Mouse (Mus musculus): ENCODE results near the gene Elavl1. TPM values are rescaled to one million over a fixed set of nuclear protein-coding genes. Genes with fewer than 3 reads are reported as not detected.

The Elavl1 gene
- polyA plus RNA-seq, 1 experiment from 2014 or later, result 283 TPM

- no peaks in the 10 kb centered on the region for H3K9me3 ChIP-seq
- peak within 1 kb of the TSS; percentile 79 for H3K4me3 ChIP-seq
- peak within 1 kb of the TSS; percentile 91 for H3K27ac ChIP-seq
- H3K9ac ChIP-seq, result peak within 1 kb of the TSS; percentile 88
- WGBS, result under 1% methylated on average over 69 of the region's 69 CpGs
- no peaks in the 10 kb centered on the region for H3K27me3 ChIP-seq
- peaks cover 43% of the 10 kb centered on the region for H3K36me3 ChIP-seq
- peaks cover 55% of the 10 kb centered on the region for H3K4me1 ChIP-seq
- peak within 1 kb of the TSS; percentile 83 for H3K4me2 ChIP-seq (replicated peaks)
- ATAC-seq (ENCODE audit: low FRiP score, low read depth), result peak; percentile 90
Measured at GRCm38 (mm10) chr8:4252934-4253841, 72.0 kb downstream of the Elavl1 start, which contains the start of gene Snapc2. Gene Snapc2 (plus strand): TSS chr8:4253080.

- Histone ChIP-seq H3K9me3 (no peaks in the 10 kb centered on the region), H3K27ac (0 out of 2 replicates have a peak overlapping the region, but pooled peaks have one; percentile 91), H3K4me2 (replicated peaks) (peak overlapping the region; percentile 83), H3K27me3 (no peaks in the 10 kb centered on the region), H3K9ac (peak overlapping the region; percentile 88), H3K4me3 (peak overlapping the region; percentile 79), H3K36me3 (peaks cover 52% of the 10 kb centered on the region), H3K4me1 (peaks cover 47% of the 10 kb centered on the region)
- 43% methylated on average over 8 of the region's 8 CpGs for WGBS
- no peak for ATAC-seq (ENCODE audit: low FRiP score, low read depth)
Measured at GRCm38 (mm10) chr8:4252116-4252760, 73.0 kb downstream of the Elavl1 start.

- peak; percentile 2; the same call in 1 of the 2 replicates for ATAC-seq (ENCODE audit: low FRiP score, low read depth)
Measured at GRCm38 (mm10) chr8:4250306-4250970, 74.8 kb downstream of the Elavl1 start.

GRCm38 (mm10) chr8:4249213-4249612, 76.0 kb downstream of the Elavl1 start:
- H3K9me3 ChIP-seq, result no peaks in the 10 kb centered on the region
- H3K36me3 ChIP-seq, result peaks cover 53% of the 10 kb centered on the region
- no peaks in the 10 kb centered on the region for H3K27me3 ChIP-seq
- H3K4me1 ChIP-seq, result peaks cover 34% of the 10 kb centered on the region
- peak overlapping the region; percentile 52; the same call in 1 of the 2 replicates for H3K9ac ChIP-seq
- H3K27ac ChIP-seq, result peak overlapping the region; percentile 7; the same call in 1 of the 2 replicates
- no peak for ATAC-seq (ENCODE audit: low FRiP score, low read depth)
- peak overlapping the region; percentile 28 for H3K4me2 ChIP-seq (replicated peaks)
- 12% methylated on average over 29 of the region's 29 CpGs for WGBS
- no peak overlapping the region for H3K4me3 ChIP-seq

More at GRCm38 (mm10) chr8:4250306-4250970, 74.8 kb downstream of the Elavl1 start:
- 37% methylated on average over 26 of the region's 26 CpGs for WGBS
- no peaks in the 10 kb centered on the region for H3K9me3 ChIP-seq
- no peak overlapping the region for H3K4me2 ChIP-seq (replicated peaks)
- H3K9ac ChIP-seq, result no peak overlapping the region
- peaks cover 53% of the 10 kb centered on the region for H3K36me3 ChIP-seq
- H3K4me1 ChIP-seq, result peaks cover 40% of the 10 kb centered on the region
- H3K27me3 ChIP-seq, result no peaks in the 10 kb centered on the region
- H3K27ac ChIP-seq, result no peak overlapping the region
- H3K4me3 ChIP-seq, result no peak overlapping the region

- Histone ChIP-seq H3K4me3 (no peak within 1 kb of the TSS), H3K27ac (peak within 1 kb of the TSS; percentile 7; the same call in 1 of the 2 replicates), H3K9me3 (no peaks in the 10 kb centered on the region), H3K36me3 (peaks cover 64% of the 10 kb centered on the region), H3K4me1 (peaks cover 27% of the 10 kb centered on the region), H3K4me2 (replicated peaks) (peak within 1 kb of the TSS; percentile 28), H3K9ac (peak within 1 kb of the TSS; percentile 52), H3K27me3 (no peaks in the 10 kb centered on the region)
- WGBS, result 85% methylated on average over 15 of the region's 15 CpGs
- ATAC-seq (ENCODE audit: low FRiP score, low read depth), result no peak
Measured at GRCm38 (mm10) chr8:4247951-4248540, 77.2 kb downstream of the Elavl1 start, which contains the start of gene Tgfbr3l. Gene Tgfbr3l (plus strand): TSS chr8:4248214.

- Histone ChIP-seq H3K27ac (no peak overlapping the region), H3K4me3 (no peak overlapping the region), H3K4me1 (peaks cover 23% of the 10 kb centered on the region), H3K9ac (no peak overlapping the region), H3K27me3 (no peaks in the 10 kb centered on the region), H3K4me2 (replicated peaks) (no peak overlapping the region), H3K9me3 (no peaks in the 10 kb centered on the region), H3K36me3 (peaks cover 72% of the 10 kb centered on the region)
- 95% methylated on average over 8 of the region's 8 CpGs for WGBS
- no peak for ATAC-seq (ENCODE audit: low FRiP score, low read depth)
Measured at GRCm38 (mm10) chr8:4247241-4247640, 78.0 kb downstream of the Elavl1 start.

- Histone ChIP-seq H3K9me3 (no peaks in the 10 kb centered on the region), H3K27ac (no peak overlapping the region), H3K4me2 (replicated peaks) (no peak overlapping the region), H3K4me3 (no peak overlapping the region), H3K36me3 (peaks cover 85% of the 10 kb centered on the region), H3K27me3 (no peaks in the 10 kb centered on the region), H3K4me1 (peaks cover 26% of the 10 kb centered on the region), H3K9ac (peak overlapping the region; percentile 25; the same call in 1 of the 2 replicates)
- 88% methylated on average over 13 of the region's 13 CpGs for whole genome bisulfite sequencing
- ATAC-seq (ENCODE audit: low FRiP score, low read depth), result no peak
Measured at GRCm38 (mm10) chr8:4245737-4246136, 79.5 kb downstream of the Elavl1 start.

GRCm38 (mm10) chr8:4245061-4245460, 80.2 kb downstream of the Elavl1 start:
- no peak overlapping the region for H3K4me3 ChIP-seq
- H3K9ac ChIP-seq, result no peak overlapping the region
- H3K27ac ChIP-seq, result no peak overlapping the region
- no peaks in the 10 kb centered on the region for H3K9me3 ChIP-seq
- H3K27me3 ChIP-seq, result no peaks in the 10 kb centered on the region
- H3K4me2 ChIP-seq (replicated peaks), result no peak overlapping the region
- whole genome bisulfite sequencing, result 93% methylated on average over 5 of the region's 5 CpGs
- H3K36me3 ChIP-seq, result peaks cover 85% of the 10 kb centered on the region
- no peak for ATAC-seq (ENCODE audit: low FRiP score, low read depth)
- H3K4me1 ChIP-seq, result peaks cover 26% of the 10 kb centered on the region

GRCm38 (mm10) chr8:4239193-4239890, 85.9 kb downstream of the Elavl1 start:
- peaks cover 25% of the 10 kb centered on the region for H3K4me1 ChIP-seq
- WGBS, result 13% methylated on average over 19 of the region's 19 CpGs
- peak overlapping the region; percentile 85; the same call in 1 of the 2 replicates for H3K27ac ChIP-seq
- no peaks in the 10 kb centered on the region for H3K9me3 ChIP-seq
- H3K4me2 ChIP-seq (replicated peaks), result peak overlapping the region; percentile 90
- peak overlapping the region; percentile 83 for H3K4me3 ChIP-seq
- ATAC-seq (ENCODE audit: low FRiP score, low read depth), result 0 out of 2 replicates have a peak, but pooled peaks have one; percentile 1
- H3K27me3 ChIP-seq, result 0 out of 2 replicates have a peak, but pooled peaks cover 3% of the 10 kb centered on the region
- peak overlapping the region; percentile 78 for H3K9ac ChIP-seq
- peaks cover 36% of the 10 kb centered on the region for H3K36me3 ChIP-seq

GRCm38 (mm10) chr8:4238434-4239192, 86.6 kb downstream of the Elavl1 start, which contains the start of the genes Map2k7 and Gm49320:
Gene Map2k7 (plus strand): TSS chr8:4238740.
Gene Gm49320 (plus strand): TSS chr8:4238865.
- H3K9ac ChIP-seq, result peak within 1 kb of the TSS; percentile 78
- peak within 1 kb of the TSS; percentile 83 for H3K4me3 ChIP-seq
- WGBS, result under 1% methylated on average over 63 of the region's 71 CpGs
- 0 out of 2 replicates have a peak, but pooled peaks cover 3% of the 10 kb centered on the region for H3K27me3 ChIP-seq
- H3K4me1 ChIP-seq, result peaks cover 25% of the 10 kb centered on the region
- peak; percentile 95 for ATAC-seq (ENCODE audit: low FRiP score, low read depth)
- peak within 1 kb of the TSS; percentile 90 for H3K4me2 ChIP-seq (replicated peaks)
- no peaks in the 10 kb centered on the region for H3K9me3 ChIP-seq
- peaks cover 29% of the 10 kb centered on the region for H3K36me3 ChIP-seq
- peak within 1 kb of the TSS; percentile 93 for H3K27ac ChIP-seq
